Mouse (Mus musculus): ENCODE results near the gene Prickle2.

The Prickle2 gene

DNA sequence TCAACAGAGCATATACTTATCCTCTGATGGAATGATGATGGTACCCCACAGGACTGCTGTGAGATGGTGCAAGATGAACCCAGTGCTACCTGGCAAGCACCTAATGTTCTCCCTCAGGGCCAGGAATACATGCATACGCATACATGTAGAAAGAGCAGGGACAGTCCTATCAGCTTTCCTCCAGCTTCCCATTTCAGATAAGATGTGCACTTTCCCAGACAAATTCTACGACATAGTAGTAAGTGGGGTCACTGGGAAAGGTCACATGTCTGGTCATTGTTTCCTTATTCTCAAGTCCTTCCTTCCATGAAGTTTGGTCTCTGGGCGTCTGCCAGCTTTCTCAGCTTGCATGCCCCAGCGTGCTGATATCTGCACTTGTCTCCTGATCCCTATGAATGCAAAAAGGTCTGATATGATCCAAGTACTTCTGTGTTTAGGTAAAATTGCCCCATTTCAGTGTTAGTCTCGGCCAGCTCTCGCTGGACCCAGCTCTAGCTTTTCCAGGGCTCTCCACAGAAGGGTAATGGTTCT lies 187.5 kb downstream of the Prickle2 start:
- in situ Hi-C loops (cut with MboI, MseI): no loop called here

DNA sequence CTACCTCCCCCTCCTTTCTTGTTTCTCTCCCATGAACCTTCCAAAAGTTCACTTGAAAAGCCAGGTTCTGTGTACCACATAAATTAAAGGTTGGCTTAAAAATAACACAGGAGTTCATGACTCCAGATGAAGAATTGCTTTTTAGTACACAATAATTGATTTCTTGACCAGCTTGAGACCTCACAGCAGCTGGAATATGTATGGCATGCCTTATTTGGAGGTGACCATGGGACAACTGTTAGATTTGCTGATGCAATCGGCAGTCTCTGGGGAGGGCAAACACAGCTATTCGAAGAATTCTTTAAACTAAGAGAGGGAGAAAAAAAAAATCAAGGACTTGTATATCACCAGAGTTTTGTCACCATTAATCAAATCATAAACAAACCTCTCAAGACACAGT lies 189.0 kb downstream of the Prickle2 start:
- in situ Hi-C loops (cut with MboI, MseI): no loop called here

DNA sequence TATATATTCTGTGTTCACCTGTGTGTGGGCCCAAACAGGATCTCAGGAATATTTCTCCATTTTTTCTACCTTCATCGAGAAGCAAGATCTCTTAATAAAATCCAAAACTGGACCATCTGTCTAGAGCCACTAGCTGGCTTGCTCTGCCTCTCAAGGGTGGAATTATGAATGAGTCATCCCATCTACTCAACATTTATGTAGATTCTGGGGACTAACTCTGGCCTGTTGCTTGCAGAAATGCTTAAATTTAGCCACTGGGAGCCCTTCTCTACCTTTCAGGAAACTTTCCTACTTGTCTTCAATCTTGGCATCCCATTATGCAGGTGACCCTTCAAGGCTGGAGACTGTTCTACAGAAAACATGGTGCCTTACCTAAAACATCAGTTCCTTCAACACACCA lies 194.0 kb downstream of the Prickle2 start:
- in situ Hi-C loops (cut with MboI, MseI): no loop called here

DNA sequence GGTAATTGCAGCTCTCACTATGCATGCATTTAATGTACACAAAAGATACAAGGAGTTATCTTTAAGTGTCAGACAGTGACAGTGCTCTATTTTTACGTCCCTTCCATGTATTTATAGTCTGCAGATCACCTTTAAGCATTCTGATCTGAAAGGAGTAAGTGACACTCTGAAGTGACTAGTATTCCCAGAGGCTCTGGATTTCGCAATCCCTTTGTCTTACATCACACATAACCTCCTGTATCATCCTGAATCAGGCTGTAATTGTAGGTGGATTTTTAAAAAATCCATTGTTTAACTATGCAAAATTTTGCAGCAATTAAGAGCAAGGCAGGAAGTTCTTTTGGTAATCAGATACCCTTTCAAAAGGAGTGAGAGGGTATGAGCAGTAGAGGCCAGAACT lies 196.2 kb downstream of the Prickle2 start:
- in situ Hi-C loops (cut with MboI, MseI): no loop called here

DNA sequence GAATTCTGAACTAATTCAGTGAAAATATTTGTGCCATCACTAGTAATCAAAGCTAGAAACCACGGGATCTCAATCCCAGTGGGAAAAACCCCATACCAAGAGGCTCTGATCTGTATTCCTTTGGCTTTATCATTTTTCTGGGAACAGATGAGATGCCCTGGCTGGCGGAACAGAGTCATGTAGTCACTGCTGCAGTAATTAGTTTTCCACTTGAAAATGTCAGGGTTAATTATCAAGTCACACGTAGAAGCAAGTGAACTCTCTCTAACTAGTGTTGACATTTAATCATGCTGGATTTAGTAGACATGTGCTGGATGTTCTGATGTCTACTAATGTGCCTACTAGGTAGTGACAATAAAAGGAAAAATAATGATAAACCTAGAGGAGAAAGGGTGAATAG lies 199.7 kb downstream of the Prickle2 start:
- in situ Hi-C loops (cut with MboI, MseI): no loop called here

DNA sequence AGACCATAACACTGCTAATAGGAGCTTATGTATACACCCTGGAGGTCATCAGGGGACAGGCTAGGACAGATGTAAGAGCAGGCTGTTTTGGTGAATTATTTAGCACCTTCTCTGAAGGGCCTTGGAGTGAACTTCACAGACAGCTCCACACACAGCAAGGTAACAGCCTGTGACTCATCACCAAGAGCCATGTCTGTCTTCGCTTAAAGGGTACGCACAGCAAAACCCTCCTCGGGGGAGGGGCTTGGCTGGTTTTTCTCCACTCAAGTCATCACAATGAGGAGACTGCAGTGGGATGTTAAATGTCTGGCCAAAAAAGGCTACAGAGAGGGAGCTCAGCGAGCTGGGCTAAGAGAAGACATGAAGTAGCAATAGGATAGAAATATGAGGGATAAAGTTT lies 206.5 kb downstream of the Prickle2 start:
- in situ Hi-C loops (cut with MboI, MseI): no loop called here

DNA sequence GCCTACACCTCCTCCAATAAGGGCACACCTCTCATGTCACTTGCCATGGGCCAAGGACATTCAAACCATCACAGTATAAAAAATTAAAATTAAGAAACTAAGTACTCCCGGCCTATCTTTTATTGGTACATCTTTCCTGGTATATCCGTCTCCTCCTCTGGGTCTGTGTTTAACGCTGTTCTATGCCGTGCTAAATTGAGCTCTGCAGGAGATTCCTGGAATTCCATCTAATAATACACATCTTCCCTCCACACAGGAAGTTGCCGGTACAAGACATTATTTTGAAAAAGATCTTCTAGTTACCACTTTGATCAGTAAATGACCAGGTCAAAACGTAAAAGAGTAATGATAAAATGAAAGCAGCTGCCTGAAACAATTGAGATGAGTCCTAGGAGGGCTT lies 207.4 kb downstream of the Prickle2 start:
- in situ Hi-C loops (cut with MboI, MseI): no loop called here

DNA sequence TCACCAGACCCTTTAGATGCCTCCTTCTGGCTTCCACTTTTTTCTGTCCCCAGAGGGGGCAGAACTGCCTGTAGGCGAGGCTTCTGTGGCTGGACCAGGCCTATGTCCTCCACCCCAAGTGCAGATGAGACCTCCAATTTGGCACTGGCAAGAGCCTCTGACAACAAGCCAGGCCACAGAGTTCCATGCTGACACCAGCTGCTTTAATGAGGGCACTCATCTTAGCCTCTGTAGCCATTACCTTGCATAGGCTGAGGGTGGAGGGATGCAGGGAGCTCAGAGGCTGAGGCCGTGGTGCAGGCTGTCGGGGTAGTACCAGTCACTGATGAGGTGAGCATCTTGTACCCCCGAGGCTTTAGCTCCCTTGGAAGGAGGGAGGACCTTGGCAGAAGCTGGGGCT lies 208.7 kb downstream of the Prickle2 start:
- in situ Hi-C loops (cut with MboI, MseI): no loop called here

DNA sequence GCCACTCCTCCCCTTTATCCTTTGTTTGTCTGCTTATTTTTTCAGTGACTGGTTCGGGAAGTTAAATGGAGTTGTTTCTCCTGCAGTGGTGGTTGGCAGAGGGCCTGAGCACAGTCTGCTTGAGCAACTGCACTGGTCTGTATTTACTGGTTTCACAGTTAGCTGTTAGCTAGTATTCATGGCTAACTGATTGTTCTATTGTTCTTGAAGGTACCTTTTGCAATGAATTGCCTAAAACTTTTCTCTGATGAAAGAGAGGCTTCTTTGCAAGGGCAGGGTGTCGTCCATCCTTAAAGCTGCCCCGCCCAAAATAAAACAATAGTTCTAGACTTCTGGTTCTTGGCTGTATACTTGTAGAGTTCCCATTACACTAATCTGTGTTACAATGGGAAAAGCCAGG lies 210.5 kb downstream of the Prickle2 start:
- in situ Hi-C loops (cut with MboI, MseI): no loop called here

DNA sequence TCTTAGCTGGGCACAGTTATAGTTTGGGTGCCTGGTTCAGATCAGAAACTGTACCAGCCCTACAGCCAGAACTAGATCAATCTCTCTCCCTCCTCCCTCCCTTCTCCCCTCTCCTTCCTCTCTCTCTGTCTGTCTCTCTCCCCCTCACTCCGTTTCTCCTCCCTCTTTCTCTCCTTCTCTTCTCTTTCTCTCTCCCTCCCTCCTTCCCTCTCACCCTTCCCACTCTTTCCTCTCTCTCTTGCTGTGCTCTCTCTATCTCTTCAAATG lies 224.3 kb downstream of the Prickle2 start:
- in situ Hi-C loops (cut with MboI, MseI): no loop called here

DNA sequence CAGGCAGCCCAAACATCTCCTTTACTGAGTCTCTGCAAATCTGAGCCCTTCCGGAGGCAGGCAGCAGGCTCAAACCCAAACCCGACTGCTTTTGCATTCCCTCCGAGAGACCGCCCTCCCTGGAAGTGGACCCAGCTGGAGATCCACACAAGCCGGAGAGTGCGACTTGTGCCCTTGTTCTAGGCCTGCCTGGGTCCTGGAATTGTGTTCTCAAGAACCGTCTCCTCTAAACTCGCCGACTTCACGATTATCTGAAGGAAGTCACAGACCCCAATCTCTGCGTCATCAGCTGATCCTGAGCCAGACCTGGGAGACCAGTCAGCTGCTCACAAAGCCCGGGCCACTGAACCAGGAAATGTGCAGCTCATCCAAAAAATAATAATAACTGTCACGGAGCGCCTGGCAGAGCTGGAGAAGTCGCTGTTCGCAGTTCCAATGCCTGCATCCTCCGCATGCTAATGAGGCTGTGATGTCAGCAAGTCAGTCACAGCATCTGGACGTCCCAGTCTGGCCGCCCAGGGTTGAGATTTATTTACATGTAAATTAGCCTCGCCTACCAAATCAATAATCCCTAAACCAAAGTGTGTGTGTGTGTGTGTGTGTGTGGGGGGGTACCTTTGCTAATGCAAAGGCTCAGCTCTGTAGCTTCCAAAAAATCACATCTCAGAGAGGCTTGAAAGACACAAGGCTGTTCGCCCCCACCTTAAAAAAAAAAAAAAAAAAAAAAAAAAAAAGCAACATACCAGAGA lies 224.8 kb downstream of the Prickle2 start:
- in situ Hi-C loops (cut with MboI, MseI): no loop called here

DNA sequence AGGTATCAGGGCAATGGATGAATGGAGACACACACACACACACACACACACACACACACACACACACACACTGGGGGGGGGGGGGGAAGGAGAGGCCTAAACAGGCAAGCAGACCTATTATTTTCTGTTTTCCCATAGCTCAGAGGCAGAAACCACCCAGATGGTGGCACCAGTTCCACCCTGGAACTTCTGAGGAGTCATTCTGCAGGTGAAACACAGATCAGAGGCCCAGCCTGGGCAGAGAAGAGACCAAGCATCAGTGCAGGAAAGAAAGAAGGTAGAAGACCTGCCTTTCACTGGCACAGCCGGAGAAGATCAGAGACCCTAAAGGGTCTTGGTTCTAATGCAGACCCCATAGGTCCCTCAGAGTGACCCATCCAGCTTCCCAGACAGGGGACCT lies 227.3 kb downstream of the Prickle2 start:
- in situ Hi-C loops (cut with MboI, MseI): no loop called here

DNA sequence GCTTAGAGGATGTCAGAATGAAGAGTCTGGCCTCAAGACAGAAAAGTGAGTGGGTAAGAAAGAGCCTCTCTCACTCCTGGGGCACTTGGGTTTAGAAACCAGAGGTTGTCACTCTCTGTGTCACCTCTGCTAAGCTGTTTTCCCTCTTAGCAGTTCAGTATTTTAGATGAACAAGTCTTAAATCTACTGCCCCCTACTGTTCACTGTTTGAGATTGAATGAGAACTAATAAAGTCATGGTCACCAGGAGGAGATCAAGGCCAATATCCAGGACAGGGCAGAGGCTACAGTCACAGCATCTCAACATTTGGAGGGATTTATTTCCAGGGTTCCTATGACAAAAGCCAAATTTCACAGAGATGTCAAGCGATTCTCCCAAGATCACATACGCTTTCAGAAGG lies 228.3 kb downstream of the Prickle2 start:
- in situ Hi-C loops (cut with MboI, MseI): no loop called here

DNA sequence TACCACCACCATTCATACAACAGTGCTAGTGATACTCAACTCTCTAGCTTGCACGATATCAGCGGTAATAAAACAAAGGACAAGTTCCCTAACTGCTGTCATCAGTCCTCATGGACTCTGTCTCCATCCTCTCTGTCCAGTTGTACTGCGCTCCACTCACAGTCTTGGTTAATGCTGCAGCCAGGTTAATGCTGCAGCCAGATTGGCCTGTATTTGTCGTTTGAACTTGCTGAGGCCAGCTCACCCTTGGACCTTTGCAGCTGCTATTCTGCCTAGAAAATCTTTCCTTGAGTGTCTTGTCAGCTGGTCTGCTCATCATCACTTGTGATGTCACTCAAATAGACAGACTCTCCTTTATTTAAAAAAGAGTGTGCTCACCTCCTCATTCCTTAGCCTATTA lies 236.5 kb downstream of the Prickle2 start:
- in situ Hi-C loops (cut with MboI, MseI): no loop called here

DNA sequence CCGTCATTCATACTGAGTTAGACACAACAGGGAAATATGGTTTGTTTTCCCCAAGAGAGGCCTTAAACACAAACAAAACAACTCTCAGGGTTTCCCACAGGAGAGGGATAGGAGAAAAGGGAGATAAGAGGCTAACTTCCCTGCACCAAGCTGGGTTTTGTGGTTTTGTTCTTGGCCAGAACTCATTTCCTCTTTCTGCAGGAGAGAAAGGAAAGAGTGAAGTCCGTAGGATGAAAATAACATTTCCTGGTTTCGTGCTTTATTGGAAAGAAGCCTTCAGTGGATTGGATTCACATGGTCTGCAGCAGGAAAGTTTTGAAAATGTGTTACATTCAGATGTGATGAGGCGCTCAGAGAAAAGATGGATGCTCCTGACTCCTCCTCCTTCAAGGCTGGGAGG lies 237.1 kb downstream of the Prickle2 start:
- in situ Hi-C loops (cut with MboI, MseI): no loop called here

DNA sequence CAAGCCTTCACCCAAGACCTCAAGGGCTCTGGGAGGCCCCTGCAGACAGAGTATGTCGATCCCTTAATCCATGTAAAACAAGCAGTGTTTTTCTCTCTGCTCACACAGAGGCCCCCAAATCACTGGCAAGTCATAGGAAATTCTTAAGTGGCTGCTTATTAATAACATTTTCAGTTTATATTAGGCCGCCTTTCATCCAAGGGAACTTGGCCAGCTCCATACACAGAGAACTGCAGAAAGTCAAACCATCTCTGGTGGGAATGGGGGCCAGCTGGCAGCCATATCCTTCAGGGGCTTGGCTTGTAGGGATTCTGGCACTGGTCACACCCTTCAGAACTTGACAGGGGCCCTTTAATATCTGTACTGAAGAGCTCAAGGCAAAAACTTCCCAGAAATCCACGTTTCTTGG lies 237.6 kb downstream of the Prickle2 start:
- in situ Hi-C loops (cut with MboI, MseI): no loop called here

DNA sequence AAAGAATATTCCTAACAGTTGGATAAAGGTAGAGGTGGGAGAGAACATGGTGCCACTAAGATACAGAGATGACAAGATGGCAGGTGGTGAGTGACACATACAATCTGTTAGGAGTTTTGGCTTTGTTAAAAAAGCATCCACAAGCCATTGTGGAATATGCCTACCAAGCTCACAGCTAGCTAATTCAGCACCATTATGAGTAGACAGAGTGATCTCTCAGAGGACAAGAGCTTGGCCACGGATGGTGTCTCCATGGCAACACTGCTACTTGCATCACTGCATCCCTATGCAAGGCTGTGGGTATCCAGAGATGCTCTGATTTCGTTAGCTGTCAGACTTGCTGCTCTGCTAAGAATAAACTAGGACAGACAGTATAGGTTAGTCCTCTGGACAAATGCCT lies 238.6 kb downstream of the Prickle2 start:
- in situ Hi-C loops (cut with MboI, MseI): no loop called here

DNA sequence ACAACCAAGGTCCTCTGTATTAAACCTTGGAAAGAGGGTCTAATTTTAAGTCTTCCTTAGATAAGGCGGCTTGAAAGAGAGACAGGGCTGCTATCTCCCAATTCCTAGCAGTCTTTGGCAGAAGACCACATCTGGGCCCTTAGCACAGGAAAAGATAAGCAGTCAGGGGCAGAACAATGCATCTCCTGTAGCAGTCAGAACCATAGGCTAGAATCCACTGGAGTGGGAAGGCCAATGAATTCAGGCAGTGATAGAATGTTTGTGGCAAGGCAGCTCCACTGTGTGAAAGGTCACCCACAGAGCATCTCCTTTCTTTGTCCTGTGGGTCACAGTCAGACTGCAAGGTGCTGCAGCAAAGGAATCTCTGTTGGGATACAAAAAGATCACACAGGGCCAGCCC lies 240.3 kb downstream of the Prickle2 start:
- in situ Hi-C loops (cut with MboI, MseI): no loop called here

DNA sequence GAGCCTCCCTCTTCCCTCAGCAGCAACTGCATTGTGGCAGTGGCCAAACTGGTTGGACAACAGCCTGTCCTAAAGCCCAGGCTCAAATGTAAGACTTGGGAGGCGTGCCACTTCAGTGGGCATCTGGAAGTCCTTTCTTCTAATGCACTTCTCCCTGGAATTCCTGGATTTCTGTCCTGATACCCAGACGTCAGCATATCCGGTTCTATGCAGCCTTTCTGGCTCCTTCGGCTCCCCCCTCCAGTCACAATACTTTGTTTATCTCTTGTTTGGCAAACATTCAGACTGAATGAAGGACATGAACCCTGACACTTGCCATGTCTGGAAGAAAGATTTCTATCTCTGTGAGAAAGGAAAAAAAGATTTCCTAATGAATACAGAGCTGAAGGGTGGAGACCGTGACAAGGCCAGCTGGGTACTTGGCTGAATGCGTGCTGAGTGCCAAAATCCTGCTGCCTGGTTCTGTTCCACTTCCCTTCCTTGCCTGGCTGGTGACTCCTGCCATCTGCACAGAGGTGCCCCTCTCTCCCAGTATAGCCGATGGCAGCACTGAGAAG lies 241.1 kb downstream of the Prickle2 start:
- in situ Hi-C loops (cut with MboI, MseI): no loop called here

DNA sequence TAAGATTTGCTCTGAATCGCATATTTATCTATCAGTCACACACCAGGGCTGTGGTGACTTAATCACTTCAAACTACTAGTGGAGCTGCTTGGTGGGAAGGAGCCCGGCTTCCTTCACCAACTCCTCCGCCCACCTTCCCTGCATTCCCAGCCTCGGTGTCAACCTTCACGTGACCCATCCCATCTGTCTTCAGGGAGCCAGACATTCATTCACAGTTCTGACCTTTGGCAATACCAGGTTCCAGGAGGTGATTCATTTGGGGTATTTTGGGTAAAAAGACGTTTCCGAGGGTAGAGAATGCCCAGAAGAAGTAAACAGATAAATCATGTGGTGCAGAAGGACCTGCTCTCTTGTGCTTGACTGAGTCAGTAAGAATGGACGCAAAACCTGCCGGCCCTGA lies 242.2 kb downstream of the Prickle2 start:
- in situ Hi-C loops (cut with MboI, MseI): no loop called here

DNA sequence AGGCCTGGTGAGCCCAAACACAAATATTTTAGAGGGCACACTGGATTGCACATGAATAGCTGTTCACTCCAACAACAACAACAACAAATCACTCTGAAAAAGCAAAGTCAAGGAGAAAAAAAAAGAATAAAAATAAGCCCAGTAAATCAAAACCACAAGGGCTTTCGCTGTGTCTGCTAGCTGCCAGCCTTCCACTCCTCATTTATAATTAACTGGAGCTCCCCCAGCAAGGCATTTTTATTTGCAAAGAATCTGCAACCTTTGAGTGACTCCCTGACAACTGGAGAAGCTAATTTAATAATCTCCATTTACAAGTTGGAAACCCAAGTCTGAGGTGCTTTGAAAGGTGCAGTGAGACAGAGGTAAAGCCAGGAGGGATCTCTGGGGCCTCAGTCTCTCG lies 245.2 kb downstream of the Prickle2 start:
- in situ Hi-C loops (cut with MboI, MseI): no loop called here

DNA sequence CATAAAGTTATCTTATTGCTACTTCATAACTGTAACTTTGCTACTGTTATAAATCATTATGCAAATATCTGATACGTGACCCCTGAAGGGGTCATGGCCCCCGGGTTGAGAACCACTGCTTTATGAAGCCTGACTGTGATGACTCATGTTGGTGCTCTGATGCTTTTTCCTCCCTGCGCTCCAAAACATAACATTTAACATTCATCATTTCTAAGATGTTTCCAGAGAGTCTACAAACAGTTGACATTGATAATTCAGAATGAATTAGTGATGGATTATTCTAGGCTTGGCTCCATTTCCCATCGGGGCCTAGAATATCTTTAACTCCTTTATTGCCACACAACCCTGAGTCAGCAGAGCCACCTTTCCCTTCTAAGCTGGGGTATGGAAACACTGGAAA lies 247.9 kb downstream of the Prickle2 start:
- in situ Hi-C loops (cut with MboI, MseI): no loop called here

DNA sequence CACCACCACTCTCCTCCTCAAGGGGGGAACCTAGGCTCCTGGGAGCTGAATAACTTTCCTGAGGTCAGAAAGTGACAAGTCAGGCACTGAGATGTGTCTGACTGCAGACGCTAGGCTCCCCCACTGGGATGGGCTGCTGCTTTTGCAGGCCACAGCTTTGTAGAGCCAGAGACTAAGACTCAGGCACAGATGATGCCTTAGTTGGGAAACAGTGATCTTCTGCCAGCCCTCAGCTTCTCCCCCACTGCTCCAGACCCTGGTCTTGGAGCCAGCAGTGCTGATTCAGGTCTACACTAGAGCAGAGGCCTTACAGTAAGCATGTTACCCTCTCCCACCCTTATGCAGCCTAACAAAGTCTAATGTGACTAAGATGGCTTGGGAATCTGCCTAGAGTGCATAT lies 254.5 kb downstream of the Prickle2 start:
- in situ Hi-C loops (cut with MboI, MseI): no loop called here

DNA sequence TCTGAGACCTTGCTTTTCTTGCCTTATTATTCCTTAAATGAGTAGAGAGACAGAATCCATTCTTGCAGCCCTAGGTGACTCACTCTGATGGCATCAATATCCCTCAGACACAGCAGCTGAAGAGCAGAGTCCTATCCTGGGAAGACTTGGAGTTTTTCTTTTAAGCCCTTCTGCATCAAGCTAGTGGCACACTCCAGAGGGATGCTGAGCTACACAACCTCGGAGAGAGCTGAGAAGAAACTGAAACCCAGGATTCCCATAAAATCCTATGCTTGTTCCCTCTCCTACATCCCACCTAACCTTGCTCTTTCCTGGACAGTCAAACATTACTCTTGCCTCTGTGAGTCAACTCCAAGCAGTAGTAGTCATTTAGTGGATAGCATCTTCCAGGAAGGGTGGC lies 256.0 kb downstream of the Prickle2 start:
- in situ Hi-C loops (cut with MboI, MseI): no loop called here
